Mouse (Mus musculus) embryo, embryonic 10 days (tissue): Measurements from ENCODE around the gene Nek10.
A peak's percentile ranks its signal among the peaks of the same experiment; 100 is the strongest.
"Not testable (repeated sequence)": the region's sequence is repeated elsewhere in the genome, so short reads cannot be mapped to it uniquely, and the experiment has no call there.

ENCODE experiments used
- DNase-seq: peaks from one replicate; pipeline ENCODE4 v3.0.0-alpha.2; 2015; ENCODE audit warnings: low spot score

Gene Nek10

DNA sequence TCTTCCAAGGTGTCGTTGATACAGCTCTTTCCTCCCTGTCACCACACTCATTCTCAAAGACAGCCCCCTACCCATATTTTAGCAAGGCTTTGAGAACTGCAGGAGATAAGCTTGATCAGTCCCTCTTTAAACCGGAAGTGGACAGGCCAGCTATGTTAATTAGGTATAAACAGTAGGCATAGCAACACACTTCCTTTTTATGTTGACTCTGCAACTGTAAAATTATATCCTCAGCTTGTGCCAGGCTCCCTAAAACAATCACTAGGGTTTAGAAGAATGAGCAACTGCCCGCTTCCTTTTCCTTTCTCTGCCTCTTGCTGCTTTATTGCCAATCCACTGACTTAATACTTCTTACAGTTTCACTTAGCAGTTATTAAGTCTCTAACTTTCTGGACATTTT is 67.2 kb downstream of the Nek10 start:
- DNase-seq: no peak

DNA sequence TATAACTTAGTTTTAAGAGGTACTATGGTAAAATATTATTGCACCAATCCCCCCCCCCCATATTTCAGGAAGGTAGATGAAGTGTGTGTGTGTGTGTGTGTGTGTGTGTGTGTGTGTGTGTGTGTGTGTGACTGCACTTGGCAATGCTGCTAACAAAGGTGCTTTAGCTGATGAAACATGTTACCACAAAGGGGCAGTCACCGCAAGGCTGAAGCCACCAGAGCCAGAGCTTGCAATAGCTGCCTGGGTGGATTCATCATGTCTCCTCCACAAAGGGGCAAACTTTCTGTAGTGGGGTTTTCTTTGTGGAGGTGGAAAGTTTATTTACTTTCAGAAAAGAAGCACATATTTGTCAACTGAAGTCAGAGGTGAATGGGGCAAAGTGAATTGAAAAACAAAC is 67.9 kb downstream of the Nek10 start:
- no peak for DNase-seq

DNA sequence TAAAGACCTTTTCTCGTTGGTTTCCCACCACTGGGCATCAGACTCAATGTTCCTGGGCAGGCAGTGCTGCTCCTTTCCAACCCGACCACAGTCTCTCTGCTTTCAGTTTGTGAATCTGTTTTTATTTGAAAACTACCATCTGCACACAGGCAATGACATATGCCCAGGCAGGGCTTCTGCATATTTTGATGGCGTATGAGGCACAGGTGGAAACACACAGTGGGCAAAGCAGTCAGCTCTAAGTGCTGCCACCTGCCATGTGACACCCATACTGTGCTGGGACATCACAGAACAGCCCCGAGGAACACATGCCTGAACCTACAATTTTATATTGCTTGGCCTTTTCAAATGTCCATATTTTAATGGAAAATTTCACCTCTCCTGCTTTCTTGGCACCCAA is 68.5 kb downstream of the Nek10 start:
- DNase-seq: no peak

DNA sequence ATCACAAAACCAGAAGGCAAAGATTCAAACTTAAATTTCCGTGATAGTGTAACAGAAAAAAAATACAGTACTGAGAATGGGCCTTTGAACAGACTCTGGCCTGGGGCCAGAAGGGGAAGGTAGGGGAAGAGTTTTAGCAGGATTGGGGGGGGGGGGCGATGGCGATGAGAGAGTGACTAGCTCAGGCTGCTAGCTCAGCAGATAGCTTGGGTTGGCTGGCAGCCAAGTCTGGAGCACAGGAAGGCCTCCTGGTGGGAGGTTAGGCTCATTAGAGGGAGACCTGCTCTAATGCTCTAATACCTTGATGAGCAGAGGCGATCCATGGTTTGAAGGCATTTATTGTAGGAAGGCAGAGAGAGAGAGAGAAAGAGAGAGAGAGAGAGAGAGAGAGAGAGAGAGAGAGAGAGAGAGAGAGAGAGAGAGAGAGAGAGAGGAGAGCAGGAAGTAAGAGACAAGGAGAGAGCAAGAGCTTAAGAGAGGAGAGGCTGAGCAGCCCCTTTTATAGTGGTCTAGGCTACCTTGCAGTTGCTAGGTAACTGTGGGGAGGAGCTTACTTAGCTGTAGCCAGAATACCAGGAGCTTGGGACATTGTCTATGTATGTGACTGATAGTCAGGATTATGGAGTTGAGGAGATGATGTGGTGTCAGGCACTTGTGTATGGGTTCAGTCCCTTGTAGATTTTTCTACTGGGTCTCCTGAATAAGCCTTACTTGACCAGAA is 90.9 kb downstream of the Nek10 start:
- no peak for DNase-seq

DNA sequence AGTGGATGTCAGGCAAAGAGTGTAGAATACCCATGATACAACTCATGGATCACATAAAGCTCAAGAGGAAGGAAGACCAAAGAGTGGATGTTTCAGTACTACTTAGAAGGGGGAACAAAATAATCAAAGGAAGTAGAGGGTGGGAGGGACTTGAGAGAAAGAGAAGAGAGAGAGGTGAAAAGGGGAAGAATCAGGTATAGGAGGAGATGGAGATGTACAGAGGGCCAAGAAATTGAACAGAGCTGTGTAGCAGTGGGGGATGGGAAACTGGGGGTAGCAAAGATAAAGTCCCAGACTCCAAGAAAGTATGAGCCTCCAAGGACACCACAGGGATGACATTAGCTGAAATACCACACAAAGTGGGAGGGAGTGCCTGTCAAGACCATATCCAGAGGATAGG is 91.6 kb downstream of the Nek10 start:
- no peak for DNase-seq

DNA sequence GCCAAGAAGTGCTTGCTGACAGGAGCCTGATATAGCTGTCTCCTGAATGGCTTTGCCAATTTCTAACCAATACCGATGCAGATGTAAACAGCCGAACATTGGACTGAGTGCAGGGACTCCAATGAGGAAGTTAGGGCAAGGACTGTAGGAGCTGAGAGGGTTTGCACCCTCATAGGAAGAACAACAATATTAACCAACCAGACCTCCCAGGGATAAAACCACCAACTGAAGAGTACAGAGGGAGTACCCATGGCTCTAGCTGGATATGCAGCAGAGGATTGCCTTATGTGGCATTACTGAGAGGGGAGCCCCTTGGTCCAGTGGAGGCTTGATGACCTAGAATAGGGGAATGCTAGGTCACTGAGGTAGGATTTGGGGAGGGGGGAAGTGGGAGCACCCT is 92.1 kb downstream of the Nek10 start:
- DNase-seq: no peak

DNA sequence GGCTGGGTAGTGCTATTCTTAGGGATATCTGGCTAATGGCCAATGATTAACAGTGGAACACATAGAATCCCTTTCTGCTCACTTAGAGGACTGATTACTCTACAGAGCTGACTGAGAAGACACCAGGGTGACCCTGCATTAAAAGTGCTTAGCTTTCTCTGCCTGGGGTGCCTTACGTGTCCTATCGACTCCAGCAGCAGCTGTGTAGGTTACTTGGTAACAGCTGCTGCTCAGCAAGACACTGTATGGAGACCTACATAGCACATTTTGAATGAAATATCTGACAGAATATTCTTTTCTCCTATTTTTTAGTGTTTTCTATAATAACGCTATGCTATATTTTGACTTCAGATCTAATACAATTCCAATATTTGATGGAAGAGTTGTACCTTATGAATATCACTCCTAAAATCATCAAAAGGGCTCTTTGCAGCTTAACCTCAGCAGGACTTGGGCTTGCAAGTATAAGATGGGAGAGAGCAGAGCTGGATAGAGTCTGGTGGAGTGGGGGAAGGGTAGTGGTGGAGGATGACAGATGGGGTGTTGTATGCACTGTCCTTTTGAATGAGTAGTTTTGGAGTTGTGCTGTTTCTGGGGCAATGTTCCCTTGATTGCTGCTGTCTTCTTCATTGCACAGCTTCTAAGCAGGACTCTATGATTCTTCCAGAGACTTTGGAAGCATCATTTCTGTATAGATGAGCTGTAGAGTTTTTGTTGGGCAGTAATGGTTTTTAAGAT is 93.4 kb downstream of the Nek10 start:
- no peak for DNase-seq

DNA sequence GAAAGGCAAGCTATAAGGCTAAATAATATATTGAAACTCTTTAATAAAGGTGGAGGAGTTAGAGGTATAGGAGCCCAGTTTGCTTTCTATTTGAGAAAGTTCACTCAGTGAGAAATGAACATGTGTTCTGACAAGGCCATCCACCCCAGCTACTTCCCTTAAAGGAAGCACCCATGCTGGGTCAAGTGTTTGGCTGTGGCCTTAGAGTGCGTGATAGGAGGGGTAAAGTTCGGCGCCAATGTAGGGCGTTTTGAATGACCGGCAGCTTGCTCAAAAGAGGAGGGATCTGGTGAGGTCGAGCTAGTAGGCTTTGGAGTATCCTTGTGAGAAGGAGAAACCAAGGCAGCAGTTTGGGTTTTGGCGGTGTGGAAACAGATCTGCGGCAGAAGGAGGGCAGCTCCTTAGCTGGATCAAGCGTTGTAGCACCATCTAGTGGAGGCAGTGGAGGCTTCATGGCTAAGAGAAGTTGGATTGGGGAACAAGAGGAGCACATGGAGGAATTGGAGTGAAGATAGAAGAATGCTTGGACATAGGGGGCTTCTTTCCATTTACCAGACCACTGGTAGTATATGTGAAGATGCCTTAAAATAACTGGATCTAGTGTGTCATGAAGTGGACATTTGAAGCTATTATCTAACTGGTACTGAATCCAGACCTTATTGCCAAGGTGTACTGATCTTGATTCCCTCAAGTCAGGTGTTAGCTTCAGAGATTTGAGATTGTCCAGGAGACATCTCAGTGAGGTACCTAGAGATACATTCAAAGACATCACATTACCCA is 101.7 kb downstream of the Nek10 start:
- peak; percentile 88 for DNase-seq

DNA sequence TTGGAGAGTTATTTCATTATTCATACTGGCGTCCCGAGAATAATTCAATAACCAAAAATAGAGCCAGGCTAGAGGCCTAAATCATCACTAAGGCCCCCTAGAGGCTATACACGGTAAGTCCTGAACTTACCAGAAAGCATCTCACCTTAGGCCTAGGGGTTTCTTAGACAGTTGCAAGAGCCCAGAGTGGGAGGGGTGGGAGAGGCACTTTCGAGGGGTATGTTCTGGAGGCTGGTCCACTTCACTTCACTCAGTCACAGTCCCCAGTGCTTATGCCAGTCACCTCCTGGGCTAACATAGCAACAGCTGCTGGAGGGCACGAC is 102.3 kb downstream of the Nek10 start:
- DNase-seq: no peak

DNA sequence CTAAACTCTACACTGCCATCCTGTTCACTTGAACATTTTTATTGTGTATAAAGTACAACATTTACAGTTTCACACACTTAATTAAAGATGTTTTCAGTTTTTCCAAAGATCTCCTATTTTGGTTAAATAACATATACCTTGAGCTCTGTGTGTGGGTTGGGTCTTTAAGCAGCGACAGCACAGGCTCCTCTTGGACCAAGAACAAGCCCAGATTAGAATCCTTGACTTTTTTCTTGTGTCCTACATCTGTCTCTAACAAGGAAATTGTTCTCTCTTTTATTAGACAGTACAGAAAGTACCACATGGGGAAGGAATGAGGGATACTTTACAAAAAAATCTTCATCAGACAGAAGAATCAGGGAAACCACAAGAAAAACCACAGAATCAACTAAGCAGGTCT is 122.4 kb downstream of the Nek10 start:
- DNase-seq: no peak

DNA sequence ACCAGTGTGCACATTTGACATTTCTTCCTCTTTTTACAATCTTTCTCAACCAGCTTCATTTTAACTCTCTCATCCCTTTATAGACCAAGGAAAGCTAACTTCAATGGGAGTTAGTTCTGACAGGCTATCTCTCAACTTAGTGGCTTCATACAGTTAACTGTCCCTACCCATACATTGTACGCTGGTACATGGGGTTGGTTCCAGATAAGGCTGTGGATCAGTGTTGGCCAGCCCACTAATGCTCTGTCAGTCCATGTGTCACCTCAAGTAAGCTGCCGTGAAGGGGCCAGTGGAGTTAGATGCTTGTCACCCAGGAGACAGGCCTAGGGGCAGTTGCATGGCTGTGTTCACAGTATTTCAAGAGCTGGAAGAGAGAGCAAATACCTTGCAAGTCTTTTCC is 124.3 kb downstream of the Nek10 start:
- no peak for DNase-seq

DNA sequence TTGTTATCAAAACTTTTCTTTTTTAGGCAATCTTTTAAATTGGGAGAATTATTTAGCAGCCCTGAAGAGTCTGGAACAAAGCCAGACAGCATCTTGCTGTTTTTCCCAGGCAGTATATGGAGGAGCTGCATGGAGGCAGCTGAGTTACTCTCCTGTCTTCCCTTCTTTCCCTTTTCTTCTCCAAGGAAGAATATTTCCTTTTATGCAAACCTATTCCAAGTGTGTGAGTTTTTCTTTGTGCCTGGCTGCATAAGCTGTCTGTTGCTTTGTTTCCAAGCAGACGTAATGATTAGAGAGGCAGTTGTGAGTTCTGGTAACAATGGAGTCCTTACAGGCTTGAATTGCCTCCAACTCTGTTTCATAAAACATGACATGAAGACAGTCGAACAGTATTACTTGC is 131.8 kb downstream of the Nek10 start:
- no peak for DNase-seq

DNA sequence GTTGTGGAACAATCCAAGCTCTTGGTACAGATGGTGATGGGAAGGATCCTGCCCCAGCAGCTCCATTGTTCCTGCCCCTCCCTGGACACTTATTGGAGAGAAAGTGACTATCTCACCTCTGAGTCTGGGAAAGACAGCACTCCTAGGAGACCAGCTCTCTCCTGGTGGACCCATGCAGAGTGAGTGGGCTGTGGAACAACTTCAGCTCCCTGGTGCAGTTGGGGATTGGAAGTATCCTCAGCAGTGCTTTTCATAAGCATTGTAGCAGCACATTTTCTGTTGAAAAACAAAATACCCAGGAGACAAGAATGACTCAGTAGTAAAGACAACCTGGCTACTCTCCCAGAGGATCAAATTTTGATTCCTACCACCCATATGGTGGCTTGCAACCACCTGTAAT is 142.7 kb downstream of the Nek10 start:
- DNase-seq: no peak

DNA sequence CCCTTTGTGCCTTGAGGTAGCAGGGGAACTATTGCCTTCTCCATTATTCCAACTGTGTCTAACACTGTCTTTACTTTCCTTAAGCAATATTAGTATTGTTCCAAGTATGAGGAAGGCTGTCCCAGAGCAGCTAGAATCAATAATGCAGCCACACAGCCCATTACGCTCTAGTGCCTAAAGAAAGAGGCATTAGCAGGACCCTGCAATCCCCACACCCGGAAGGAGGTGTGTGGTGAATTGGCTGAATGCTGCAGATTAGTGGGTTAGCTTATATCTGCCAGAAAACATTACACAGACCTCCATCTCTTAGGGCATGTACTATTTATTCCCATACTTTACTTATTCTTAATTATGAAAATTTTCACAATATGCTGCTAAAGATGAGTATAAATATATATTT is 145.8 kb downstream of the Nek10 start:
- DNase-seq: no peak

DNA sequence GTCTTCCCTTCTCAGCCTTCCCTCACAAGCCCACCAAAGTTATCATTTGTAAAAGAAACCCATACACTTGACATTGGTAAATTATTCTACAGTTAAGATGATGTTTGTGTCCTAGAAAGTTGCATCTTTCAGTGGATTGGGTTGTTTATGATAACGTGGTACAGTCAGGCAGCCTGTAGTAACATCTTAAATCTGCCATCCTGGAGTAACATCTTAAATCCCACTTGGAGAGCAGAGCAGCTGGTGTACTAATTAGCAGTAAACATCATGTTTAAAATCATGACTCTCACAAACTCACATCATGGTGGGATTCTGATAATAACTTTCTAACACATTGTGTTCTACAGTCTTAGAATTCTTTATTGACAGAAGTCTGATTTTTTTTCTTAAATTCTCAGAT is 148.6 kb downstream of the Nek10 start:
- DNase-seq: no peak

DNA sequence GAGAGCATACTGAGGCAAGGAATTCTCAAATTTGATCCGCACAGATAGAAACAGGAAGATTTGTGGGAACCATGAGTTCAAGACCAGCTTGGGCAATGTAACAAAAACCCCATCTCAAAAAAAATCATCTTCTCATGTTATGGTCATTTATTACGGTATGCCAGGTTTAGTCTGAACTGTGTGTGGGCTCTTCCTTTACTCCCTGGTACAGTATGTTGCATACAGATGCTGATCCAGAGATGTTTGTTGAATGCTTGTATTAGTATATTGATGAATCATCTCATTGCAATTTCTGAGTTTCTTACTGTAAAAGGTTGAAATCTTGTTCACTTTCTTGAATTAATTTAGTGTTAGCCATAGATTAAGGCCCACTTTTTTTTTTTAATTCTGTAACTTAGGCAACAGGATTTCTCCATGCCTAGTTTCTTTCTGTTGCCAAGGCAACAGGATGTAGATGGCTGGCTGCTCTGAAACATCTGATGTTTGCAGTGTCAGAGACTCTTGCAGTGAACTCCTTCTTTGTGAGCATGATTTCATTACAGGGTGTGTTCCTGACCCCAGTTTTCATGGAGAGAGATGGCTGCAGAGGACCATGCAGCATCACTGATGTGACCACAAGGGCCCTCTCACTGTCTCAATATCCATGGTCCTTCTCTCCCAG is 156.7 kb downstream of the Nek10 start:
- no peak for DNase-seq

DNA sequence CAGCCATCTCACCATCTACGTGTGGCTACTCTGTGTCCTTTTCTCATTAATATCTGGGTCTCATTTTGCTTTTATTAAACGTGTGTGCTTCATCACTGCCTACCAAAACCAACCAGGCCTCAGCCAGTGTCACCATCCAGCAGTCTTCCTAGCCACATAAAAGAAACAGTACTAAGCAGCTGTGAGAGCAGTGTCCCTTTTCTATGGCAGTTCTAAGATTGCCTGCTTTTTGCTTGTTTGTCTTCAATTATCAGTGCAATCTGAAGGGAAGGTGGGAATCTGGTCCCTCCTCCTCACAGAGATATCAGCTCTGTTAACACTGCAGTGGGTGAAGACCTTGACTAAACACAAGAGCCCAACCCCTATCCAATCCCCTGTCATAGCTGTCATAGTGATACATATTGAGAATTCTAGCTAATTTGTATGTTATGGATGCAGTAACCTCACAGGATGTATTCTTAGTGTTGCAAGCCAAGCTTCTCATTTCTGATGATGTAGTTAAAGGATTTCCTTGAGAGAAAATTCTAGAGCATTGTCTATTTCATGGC is 157.3 kb downstream of the Nek10 start:
- no peak for DNase-seq

DNA sequence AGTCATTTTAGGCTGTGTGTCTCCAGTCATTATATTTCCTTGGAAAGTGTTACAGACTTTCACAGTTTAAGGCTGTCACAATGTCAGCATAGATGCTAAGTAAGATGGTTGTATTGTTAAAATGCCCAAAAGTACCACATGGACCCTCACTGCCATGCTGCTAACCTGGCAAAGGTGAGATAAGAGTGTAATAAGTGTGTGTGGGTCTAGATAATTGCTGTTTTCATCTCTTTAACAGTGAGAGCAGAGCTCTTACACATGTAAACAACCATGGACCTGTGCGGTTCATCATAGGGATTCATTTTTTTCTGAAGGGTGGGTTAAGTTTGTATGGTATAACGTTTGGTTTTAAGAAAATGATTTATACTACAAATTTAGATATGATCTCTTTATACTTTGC is 167.4 kb downstream of the Nek10 start:
- DNase-seq: no peak

DNA sequence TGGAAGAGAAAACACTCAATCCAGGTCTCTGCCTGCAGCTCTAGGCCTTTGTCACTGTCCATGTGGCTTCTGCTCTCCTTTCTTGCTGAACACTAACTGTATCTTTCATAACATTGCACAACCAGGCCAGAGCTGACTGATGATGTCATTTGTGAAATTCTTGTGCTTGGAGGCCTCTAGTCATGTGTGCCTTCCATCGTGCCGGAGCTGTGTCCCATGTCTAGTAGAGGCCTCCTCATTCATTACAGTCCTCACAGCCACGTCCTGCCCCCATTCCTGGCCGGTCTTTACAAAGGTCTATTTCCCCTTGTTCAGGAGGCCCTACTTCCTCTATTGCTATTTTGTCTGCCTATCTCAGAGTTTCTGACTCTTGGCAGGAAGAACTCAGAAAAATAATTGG is 167.8 kb downstream of the Nek10 start:
- DNase-seq: no peak

DNA sequence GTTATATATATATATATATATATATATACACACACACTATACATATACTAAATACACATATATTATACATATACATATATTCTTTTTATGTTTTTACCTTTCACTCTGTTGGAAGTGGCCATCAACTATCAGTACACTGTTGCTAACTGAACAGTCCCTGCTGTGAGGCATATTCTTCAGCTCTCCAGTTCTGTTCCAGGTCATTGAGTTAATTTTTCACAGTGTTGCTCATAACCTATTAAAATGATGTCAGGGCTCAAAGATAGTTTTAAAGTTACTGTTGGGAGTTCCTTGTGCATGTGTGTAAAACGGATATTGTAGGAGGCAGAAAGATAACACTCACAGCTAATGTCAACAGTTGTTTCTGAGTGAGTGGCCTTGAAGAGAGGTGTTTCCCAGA is 170.9 kb downstream of the Nek10 start:
- DNase-seq: no peak

DNA sequence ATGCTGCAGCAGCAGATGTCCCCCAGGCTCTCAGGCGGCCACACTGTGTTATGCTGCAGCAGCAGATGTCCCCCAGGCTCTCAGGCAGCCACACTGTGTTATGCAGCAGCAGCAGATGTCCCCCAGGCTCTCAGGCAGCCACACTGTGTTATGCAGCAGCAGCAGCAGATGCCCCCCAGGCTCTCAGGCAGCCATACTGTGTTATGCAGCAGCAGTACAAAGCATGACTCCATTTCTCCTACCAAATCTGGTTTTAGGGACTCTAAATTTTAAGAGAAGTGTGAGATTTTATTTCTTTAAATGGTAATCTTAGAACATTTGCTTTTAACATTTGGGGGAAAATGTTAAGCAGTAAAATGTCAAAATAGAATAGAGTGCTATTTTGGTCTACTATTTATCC is 180.9 kb downstream of the Nek10 start:
- DNase-seq: not testable (repeated sequence)
